Mouse (Mus musculus): ENCODE data around the gene Vmn1r231. TPM values are rescaled to one million over a fixed set of nuclear protein-coding genes. Genes with fewer than 3 reads are reported as not detected.

Vmn1r231 gene
- polyA plus RNA-seq (2014; fragmentation: Illumina TruSeq; extraction: RNeasy Lipid Tissue Mini Kit (QIAGEN cat#74804); ENCODE audit: low read depth, low replicate concordance), result not detected

DNA sequence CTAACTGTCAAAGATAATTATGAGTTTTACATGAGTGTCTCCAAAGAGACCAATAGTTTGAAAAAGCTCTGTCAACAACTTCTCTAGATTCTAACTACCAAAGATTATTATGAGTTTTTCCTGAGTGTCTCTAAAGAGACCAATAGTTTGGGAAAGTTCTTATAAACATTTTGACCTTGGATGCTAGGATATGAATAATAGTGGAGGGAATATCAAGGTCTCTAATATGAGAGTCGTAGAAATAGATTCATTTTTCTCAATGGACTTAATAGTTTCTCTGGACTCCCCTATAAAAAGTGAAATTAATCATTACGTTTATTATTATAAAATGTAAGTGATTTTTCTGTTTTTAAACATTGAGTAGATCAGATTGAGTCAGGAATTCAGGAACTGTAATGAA is at the start of gene Vmn1r231:
Vmn1r231 (minus strand) TSS at position 101 of the 400 bp plus-strand sequence.

DNA sequence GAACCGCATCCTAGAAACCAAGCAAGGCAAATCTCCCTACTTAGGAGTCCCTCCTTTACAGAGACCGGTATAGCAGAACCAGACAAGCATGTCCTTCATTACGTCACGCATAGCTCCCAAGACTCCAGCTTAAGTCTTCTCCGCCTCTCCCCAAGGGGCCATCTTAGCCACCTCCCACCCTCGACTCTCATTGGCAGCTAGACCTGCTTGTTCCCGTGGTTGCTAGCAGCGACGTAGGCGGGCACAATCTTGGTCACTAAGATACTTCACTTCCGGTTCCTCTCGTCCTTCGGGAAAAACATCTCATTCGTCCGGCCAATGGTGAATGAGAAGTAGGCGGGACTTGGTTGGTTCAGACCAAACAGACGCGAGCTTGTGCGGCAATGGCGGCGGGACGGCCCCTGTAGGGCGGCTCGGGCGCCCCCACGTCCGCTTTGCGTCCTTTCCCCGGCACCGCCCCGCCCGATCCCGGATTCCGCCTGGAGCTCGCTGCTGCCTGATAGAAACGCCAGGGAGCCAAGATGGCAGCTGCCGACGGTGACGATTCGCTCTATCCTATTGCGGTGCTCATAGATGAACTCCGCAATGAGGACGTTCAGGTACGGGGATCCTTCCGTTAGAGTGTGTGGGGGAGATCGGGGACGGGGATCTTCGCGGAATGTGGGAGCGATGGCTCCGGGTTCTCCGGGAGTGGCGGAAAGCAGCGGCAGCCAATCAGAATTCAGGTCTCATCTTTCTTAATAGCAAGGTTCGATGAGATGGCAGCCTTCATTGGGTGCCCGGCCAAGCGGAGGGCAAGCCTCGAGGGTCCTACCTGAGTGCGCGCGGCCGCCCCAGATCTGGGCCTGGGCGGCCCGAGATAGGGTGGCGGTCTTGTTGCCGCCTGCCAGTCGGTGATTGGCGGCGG is 40.3 kb upstream of the Vmn1r231 start, which contains the start of gene Ppp2r1a:
Ppp2r1a (plus strand) TSS at position 327 of the 907 bp plus-strand sequence.

DNA sequence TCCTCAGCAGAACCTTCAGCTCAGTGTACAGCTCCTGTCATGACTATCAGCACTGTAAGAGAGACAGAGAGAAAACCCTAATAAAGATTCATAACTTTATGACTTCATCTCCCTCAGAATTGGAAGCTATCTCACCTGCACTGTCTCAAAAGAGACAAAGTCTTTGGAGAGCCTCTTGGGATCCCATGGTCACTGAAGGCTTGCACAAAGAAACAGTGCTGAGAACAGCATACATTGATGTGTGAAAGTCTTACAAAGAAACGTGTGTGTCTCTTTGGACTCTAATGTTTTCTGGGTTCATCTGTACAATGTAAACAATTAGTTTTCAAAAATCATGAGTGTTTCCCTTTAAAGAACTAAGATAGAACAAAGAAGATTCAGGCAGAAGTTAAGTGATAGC is 14.7 kb upstream of the Vmn1r231 start, which contains the start of gene Vmn1r232:
Vmn1r232 (minus strand) TSS at position 101 of the 400 bp plus-strand sequence.

DNA sequence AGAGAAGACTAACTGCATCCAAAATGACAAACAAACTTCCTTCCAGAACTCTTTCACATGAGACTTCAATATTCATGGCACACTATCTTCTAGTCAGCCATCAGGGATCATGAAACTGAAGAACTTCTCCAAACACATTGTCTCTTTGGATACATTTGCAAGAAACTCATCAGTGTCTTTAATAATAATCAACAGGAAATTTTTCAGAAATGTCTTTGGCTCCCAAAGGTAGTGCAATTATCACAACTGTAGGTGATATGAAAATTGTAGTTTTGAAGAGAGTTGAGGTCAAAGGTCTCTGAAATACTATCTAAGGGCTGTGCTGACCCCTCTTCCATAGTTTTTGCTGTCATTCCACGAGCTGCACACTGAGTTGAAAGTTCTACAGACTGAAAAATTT is 64.7 kb downstream of the Vmn1r231 start, which contains the start of gene Vmn1r230:
Vmn1r230 (plus strand) TSS at position 301 of the 400 bp plus-strand sequence.

Other genes starting within 250 kb of the Vmn1r231 start
- not detected for gene Vmn1r226, start 222.2 kb downstream of the Vmn1r231 start, polyA plus RNA-seq (2014; fragmentation: Illumina TruSeq; extraction: RNeasy Lipid Tissue Mini Kit (QIAGEN cat#74804); ENCODE audit: low read depth, low replicate concordance)
- not detected for gene Vmn1r227, start 175.2 kb downstream of the Vmn1r231 start, polyA plus RNA-seq (2014; fragmentation: Illumina TruSeq; extraction: RNeasy Lipid Tissue Mini Kit (QIAGEN cat#74804); ENCODE audit: low read depth, low replicate concordance)
- gene Vmn1r228, start 118.9 kb downstream of the Vmn1r231 start, polyA plus RNA-seq (2014; fragmentation: Illumina TruSeq; extraction: RNeasy Lipid Tissue Mini Kit (QIAGEN cat#74804); ENCODE audit: low read depth, low replicate concordance), result not detected
- not detected for gene Vmn1r229, start 93.5 kb downstream of the Vmn1r231 start, polyA plus RNA-seq (2014; fragmentation: Illumina TruSeq; extraction: RNeasy Lipid Tissue Mini Kit (QIAGEN cat#74804); ENCODE audit: low read depth, low replicate concordance)
- not detected for gene Vmn1r230, start 64.6 kb downstream of the Vmn1r231 start, polyA plus RNA-seq (2014; fragmentation: Illumina TruSeq; extraction: RNeasy Lipid Tissue Mini Kit (QIAGEN cat#74804); ENCODE audit: low read depth, low replicate concordance)
- gene Vmn1r232, start 14.6 kb upstream of the Vmn1r231 start, polyA plus RNA-seq (2014; fragmentation: Illumina TruSeq; extraction: RNeasy Lipid Tissue Mini Kit (QIAGEN cat#74804); ENCODE audit: low read depth, low replicate concordance), result not detected
- gene Ppp2r1a, start 40.2 kb upstream of the Vmn1r231 start, polyA plus RNA-seq (2014; fragmentation: Illumina TruSeq; extraction: RNeasy Lipid Tissue Mini Kit (QIAGEN cat#74804); ENCODE audit: low read depth, low replicate concordance), result 14.5 TPM
- gene Vmn1r233, start 91.4 kb upstream of the Vmn1r231 start, polyA plus RNA-seq (2014; fragmentation: Illumina TruSeq; extraction: RNeasy Lipid Tissue Mini Kit (QIAGEN cat#74804); ENCODE audit: low read depth, low replicate concordance), result not detected
- gene Zfp160, start 103.8 kb upstream of the Vmn1r231 start, polyA plus RNA-seq (2014; fragmentation: Illumina TruSeq; extraction: RNeasy Lipid Tissue Mini Kit (QIAGEN cat#74804); ENCODE audit: low read depth, low replicate concordance), result 16.3 TPM

Data from liver, adult 10 weeks (tissue).